Mouse (Mus musculus) embryo, embryonic 9.5 days (tissue): Measurements from ENCODE around the gene Zfp830.
A peak's percentile ranks its signal among the peaks of the same experiment; 100 is the strongest.

Source experiments
- DNase-seq: peaks from one replicate; pipeline ENCODE4 v3.0.0-alpha.2; 2017; ENCODE audit errors: extremely low spot score

Gene Zfp830

GRCm38 (mm10) chr11:82763742-82764437 lies at the start of gene Zfp830, which contains the start of gene Cct6b:
Gene Zfp830 (plus strand): TSS chr11:82764345.
Gene Cct6b (minus strand): TSS chr11:82764321.
- peak; percentile 88 for DNase-seq

GRCm38 (mm10) chr11:82719294-82719693 lies 44.9 kb upstream of the Zfp830 start:
- no peak for DNase-seq

- DNase-seq: no peak
These were observed 37.3 kb upstream of the Zfp830 start for GRCm38 (mm10) chr11:82726862-82727261.

- no peak for DNase-seq
These were observed 29.9 kb upstream of the Zfp830 start for GRCm38 (mm10) chr11:82734227-82734626.

- no peak for DNase-seq
These were observed 25.1 kb upstream of the Zfp830 start for GRCm38 (mm10) chr11:82739006-82739405.

- peak; percentile 29 for DNase-seq
These were observed 18.0 kb upstream of the Zfp830 start for GRCm38 (mm10) chr11:82746138-82746537.

- no peak for DNase-seq
These were observed 17.2 kb upstream of the Zfp830 start for GRCm38 (mm10) chr11:82746857-82747366.

- DNase-seq: no peak
These were observed 11.6 kb upstream of the Zfp830 start for GRCm38 (mm10) chr11:82752349-82753115.

- no peak for DNase-seq
These were observed 8.2 kb upstream of the Zfp830 start for GRCm38 (mm10) chr11:82755919-82756318.

GRCm38 (mm10) chr11:82762286-82762829 lies 1.8 kb upstream of the Zfp830 start:
- DNase-seq: no peak

GRCm38 (mm10) chr11:82763261-82763660 lies 884 bp upstream of the Zfp830 start:
- DNase-seq: no peak

- no peak for DNase-seq
These were observed 336 bp downstream of the Zfp830 start for GRCm38 (mm10) chr11:82764438-82764924.

- DNase-seq: no peak
These were observed 16.0 kb downstream of the Zfp830 start for GRCm38 (mm10) chr11:82780134-82780533.

- peak; percentile 91 for DNase-seq
These were observed 17.1 kb downstream of the Zfp830 start, which contains the start of gene Lig3 for GRCm38 (mm10) chr11:82780983-82781903. Gene Lig3 (plus strand): TSS chr11:82781108.

- no peak for DNase-seq
These were observed 18.1 kb downstream of the Zfp830 start for GRCm38 (mm10) chr11:82782197-82782596.

GRCm38 (mm10) chr11:82783453-82783852 lies 19.3 kb downstream of the Zfp830 start:
- no peak for DNase-seq

- DNase-seq: no peak
These were observed 42.5 kb downstream of the Zfp830 start for GRCm38 (mm10) chr11:82806656-82807055.

- no peak for DNase-seq
These were observed 43.2 kb downstream of the Zfp830 start for GRCm38 (mm10) chr11:82807370-82807769.

- DNase-seq: no peak
These were observed 44.3 kb downstream of the Zfp830 start for GRCm38 (mm10) chr11:82808485-82808884.
